Mouse (Mus musculus) heart, embryonic 13.5 days (tissue): ENCODE measurements around the gene Gstp1. TPM values are rescaled to one million over a fixed set of nuclear protein-coding genes. Genes with fewer than 3 reads are reported as not detected.
A peak's percentile ranks its signal among the peaks of the same experiment; 100 is the strongest.

ENCODE experiments used
- ATAC-seq: fragments of 200-750 bp; cut with Nextera tagmentation; 2 replicates; pipeline ENCODE4 v1.8.0; 2017; ENCODE audit warnings: moderate TSS enrichment; ENCODE audit not compliant: insufficient number of reproducible peaks, low FRiP score, low TSS enrichment; ENCODE audit errors: extremely low read depth
- H3K27ac ChIP-seq: fragments of 300-500 bp; sonication (generic); replicated peaks from 2 replicates; pipeline ENCODE4 v1.5.1; 2015; ENCODE audit warnings: moderate library complexity, mild to moderate bottlenecking, inconsistent platforms
- H3K27me3 ChIP-seq: fragments of 300-500 bp; sonication (generic); replicated peaks from 2 replicates; pipeline ENCODE4 v1.6.1; 2015; ENCODE audit warnings: mild to moderate bottlenecking, inconsistent platforms
- H3K36me3 ChIP-seq: fragments of 300-500 bp; sonication (generic); 2 replicates; pipeline ENCODE4 v1.6.1; 2015; ENCODE audit warnings: mild to moderate bottlenecking, inconsistent platforms
- H3K4me1 ChIP-seq: fragments of 300-500 bp; sonication (generic); 2 replicates; pipeline ENCODE4 v1.6.1; 2015; ENCODE audit warnings: inconsistent platforms
- H3K4me2 ChIP-seq: fragments of 300-500 bp; sonication (generic); 2 replicates; pipeline ENCODE4 v1.6.1; 2015; ENCODE audit warnings: inconsistent platforms, mild to moderate bottlenecking, moderate library complexity
- H3K4me3 ChIP-seq: fragments of 300-500 bp; sonication (generic); 2 replicates; pipeline ENCODE4 v1.5.1; 2015; ENCODE audit warnings: moderate library complexity, mild to moderate bottlenecking, inconsistent platforms
- H3K9ac ChIP-seq: fragments of 300-500 bp; sonication (generic); 2 replicates; pipeline ENCODE4 v1.6.1; 2015; ENCODE audit warnings: inconsistent platforms, mild to moderate bottlenecking, moderate library complexity
- H3K9me3 ChIP-seq: fragments of 300-500 bp; sonication (generic); 2 replicates; pipeline ENCODE4 v1.6.1; 2016; ENCODE audit warnings: inconsistent platforms
- WGBS: fragments of 180-500 bp; shearing (Covaris S2); methylation state at CpG from one replicate; pipeline ENCODE4 v1.1.7; 2015; ENCODE audit warnings: mixed read lengths; 5-methylcytosine and 5-hydroxymethylcytosine counted together
- polyA plus RNA-seq: library from polyadenylated mRNA; unstranded; fragments of >200 nt; fragmentation: Nextera tagmentation; extraction: Ambion mirVana; gene quantifications from 2 replicates; pipeline ENCODE4 v1.2.1, GENCODE M21; 2015

The Gstp1 gene
- polyA plus RNA-seq, 1 experiment from 2014 or later, result 380 TPM

- Histone ChIP-seq H3K4me2 (peak within 1 kb of the TSS; percentile 79), H3K36me3 (peaks cover 37% of the 10 kb centered on the region), H3K27me3 (no peaks in the 10 kb centered on the region), H3K9ac (peak within 1 kb of the TSS; percentile 91), H3K4me1 (peaks cover 32% of the 10 kb centered on the region), H3K4me3 (peak within 1 kb of the TSS; percentile 83), H3K9me3 (no peaks in the 10 kb centered on the region), H3K27ac (peak within 1 kb of the TSS; percentile 82)
- WGBS, result 0% methylated on average over 45 of the region's 45 CpGs
- ATAC-seq, result peak; percentile 98
Measured at GRCm38 (mm10) chr19:4012432-4013022, 25.3 kb downstream of the Gstp1 start, which contains the start of gene Ndufv1. TSS of gene Ndufv1 (minus strand) at chr19:4012806.

- H3K4me2 ChIP-seq, result peak overlapping the region; percentile 79
- peak overlapping the region; percentile 91 for H3K9ac ChIP-seq
- WGBS, result 92% methylated on average over 5 of the region's 5 CpGs
- peak overlapping the region; percentile 83; the same call in 1 of the 2 replicates for H3K4me3 ChIP-seq
- H3K27ac ChIP-seq, result no peak overlapping the region
- no peak for ATAC-seq
- peaks cover 32% of the 10 kb centered on the region for H3K4me1 ChIP-seq
- H3K9me3 ChIP-seq, result no peaks in the 10 kb centered on the region
- H3K36me3 ChIP-seq, result peaks cover 51% of the 10 kb centered on the region
- H3K27me3 ChIP-seq, result no peaks in the 10 kb centered on the region
Measured at GRCm38 (mm10) chr19:4011086-4011485, 26.7 kb downstream of the Gstp1 start.

GRCm38 (mm10) chr19:4005971-4006370 lies 31.8 kb downstream of the Gstp1 start:
- Histone ChIP-seq H3K9me3 (no peaks in the 10 kb centered on the region), H3K36me3 (peaks cover 66% of the 10 kb centered on the region), H3K9ac (0 out of 2 replicates have a peak overlapping the region, but pooled peaks have one; percentile 8), H3K27ac (0 out of 2 replicates have a peak overlapping the region, but pooled peaks have one; percentile 98), H3K4me2 (no peak overlapping the region), H3K4me1 (peaks cover 49% of the 10 kb centered on the region), H3K4me3 (no peak overlapping the region), H3K27me3 (no peaks in the 10 kb centered on the region)
- 89% methylated on average over 8 of the region's 8 CpGs for WGBS
- ATAC-seq, result no peak

GRCm38 (mm10) chr19:4005091-4005490 lies 32.7 kb downstream of the Gstp1 start:
- Histone ChIP-seq H3K4me3 (no peak overlapping the region), H3K27ac (peak overlapping the region; percentile 98), H3K36me3 (peaks cover 58% of the 10 kb centered on the region), H3K4me1 (peaks cover 49% of the 10 kb centered on the region), H3K9ac (peak overlapping the region; percentile 80), H3K9me3 (no peaks in the 10 kb centered on the region), H3K4me2 (peak overlapping the region; percentile 65), H3K27me3 (no peaks in the 10 kb centered on the region)
- WGBS, result 79% methylated on average over 9 of the region's 9 CpGs
- no peak for ATAC-seq

- Histone ChIP-seq H3K9me3 (no peaks in the 10 kb centered on the region), H3K27ac (peak overlapping the region; percentile 98), H3K4me1 (peaks cover 55% of the 10 kb centered on the region), H3K36me3 (peaks cover 51% of the 10 kb centered on the region), H3K4me2 (peak overlapping the region; percentile 65), H3K9ac (peak overlapping the region; percentile 80), H3K27me3 (no peaks in the 10 kb centered on the region), H3K4me3 (peak overlapping the region; percentile 42)
- no peak for ATAC-seq
- WGBS, result 72% methylated on average over 15 of the region's 15 CpGs
Measured at GRCm38 (mm10) chr19:4004331-4004730, 33.5 kb downstream of the Gstp1 start.

- no peak for ATAC-seq
- peak overlapping the region; percentile 80 for H3K9ac ChIP-seq
- peak overlapping the region; percentile 98 for H3K27ac ChIP-seq
- 56% methylated on average over 12 of the region's 12 CpGs for WGBS
- H3K4me1 ChIP-seq, result peaks cover 58% of the 10 kb centered on the region
- peaks cover 44% of the 10 kb centered on the region for H3K36me3 ChIP-seq
- no peaks in the 10 kb centered on the region for H3K27me3 ChIP-seq
- H3K9me3 ChIP-seq, result no peaks in the 10 kb centered on the region
- peak overlapping the region; percentile 65 for H3K4me2 ChIP-seq
- peak overlapping the region; percentile 42 for H3K4me3 ChIP-seq
Measured at GRCm38 (mm10) chr19:4003641-4004040, 34.1 kb downstream of the Gstp1 start.

- peak within 1 kb of the TSS; percentile 95 for H3K9ac ChIP-seq
- WGBS, result 46% methylated on average over 1 of the region's 1 CpGs
- peak within 1 kb of the TSS; percentile 98 for H3K27ac ChIP-seq
- no peak for ATAC-seq
- no peaks in the 10 kb centered on the region for H3K27me3 ChIP-seq
- peak within 1 kb of the TSS; percentile 42 for H3K4me3 ChIP-seq
- H3K4me1 ChIP-seq, result peaks cover 58% of the 10 kb centered on the region
- H3K4me2 ChIP-seq, result peak within 1 kb of the TSS; percentile 65
- peaks cover 38% of the 10 kb centered on the region for H3K36me3 ChIP-seq
- H3K9me3 ChIP-seq, result no peaks in the 10 kb centered on the region
Measured at GRCm38 (mm10) chr19:4003112-4003511, 34.7 kb downstream of the Gstp1 start, which contains the start of gene Doc2g. TSS of gene Doc2g (plus strand) at chr19:4003313.

GRCm38 (mm10) chr19:4001752-4002151 lies 36.0 kb downstream of the Gstp1 start:
- Histone ChIP-seq H3K4me3 (peak overlapping the region; percentile 77), H3K4me1 (peaks cover 58% of the 10 kb centered on the region), H3K9me3 (no peaks in the 10 kb centered on the region), H3K9ac (peak overlapping the region; percentile 95), H3K4me2 (peak overlapping the region; percentile 93), H3K27me3 (no peaks in the 10 kb centered on the region), H3K36me3 (peaks cover 25% of the 10 kb centered on the region), H3K27ac (peak overlapping the region; percentile 98)
- WGBS, result 65% methylated on average over 5 of the region's 5 CpGs
- no peak for ATAC-seq

- 0 out of 2 replicates have a peak, but pooled peaks cover 4% of the 10 kb centered on the region for H3K27me3 ChIP-seq
- WGBS, result 16% methylated on average over 17 of the region's 17 CpGs
- H3K9ac ChIP-seq, result peak overlapping the region; percentile 95
- H3K4me3 ChIP-seq, result peak overlapping the region; percentile 77
- H3K4me1 ChIP-seq, result peaks cover 57% of the 10 kb centered on the region
- peak overlapping the region; percentile 98 for H3K27ac ChIP-seq
- no peak for ATAC-seq
- H3K36me3 ChIP-seq, result peaks cover 18% of the 10 kb centered on the region
- H3K4me2 ChIP-seq, result peak overlapping the region; percentile 93
- H3K9me3 ChIP-seq, result no peaks in the 10 kb centered on the region
Measured at GRCm38 (mm10) chr19:4000949-4001525, 36.7 kb downstream of the Gstp1 start.

- Histone ChIP-seq H3K4me3 (peak within 1 kb of the TSS; percentile 77), H3K4me1 (peaks cover 52% of the 10 kb centered on the region), H3K9ac (peak within 1 kb of the TSS; percentile 95), H3K27ac (peak within 1 kb of the TSS; percentile 98), H3K4me2 (peak within 1 kb of the TSS; percentile 93), H3K36me3 (peaks cover 11% of the 10 kb centered on the region), H3K9me3 (no peaks in the 10 kb centered on the region), H3K27me3 (0 out of 2 replicates have a peak, but pooled peaks cover 4% of the 10 kb centered on the region)
- peak; percentile 85 for ATAC-seq
- under 1% methylated on average over 64 of the region's 64 CpGs for WGBS
Measured at GRCm38 (mm10) chr19:4000119-4000900, 37.5 kb downstream of the Gstp1 start, which contains the start of the genes Nudt8 and Gm49405. TSS of gene Nudt8 (plus strand) at chr19:4000580. TSS of gene Gm49405 (plus strand) at chr19:4000626.
